Mouse (Mus musculus): ENCODE measurements at regions not wholly inside any gene's neighbourhood (a gene's known extent, or its start where the extent isn't known, plus 50 kb on each side); places are given as distances from the start of the nearest gene placed in this dataset.

DNA sequence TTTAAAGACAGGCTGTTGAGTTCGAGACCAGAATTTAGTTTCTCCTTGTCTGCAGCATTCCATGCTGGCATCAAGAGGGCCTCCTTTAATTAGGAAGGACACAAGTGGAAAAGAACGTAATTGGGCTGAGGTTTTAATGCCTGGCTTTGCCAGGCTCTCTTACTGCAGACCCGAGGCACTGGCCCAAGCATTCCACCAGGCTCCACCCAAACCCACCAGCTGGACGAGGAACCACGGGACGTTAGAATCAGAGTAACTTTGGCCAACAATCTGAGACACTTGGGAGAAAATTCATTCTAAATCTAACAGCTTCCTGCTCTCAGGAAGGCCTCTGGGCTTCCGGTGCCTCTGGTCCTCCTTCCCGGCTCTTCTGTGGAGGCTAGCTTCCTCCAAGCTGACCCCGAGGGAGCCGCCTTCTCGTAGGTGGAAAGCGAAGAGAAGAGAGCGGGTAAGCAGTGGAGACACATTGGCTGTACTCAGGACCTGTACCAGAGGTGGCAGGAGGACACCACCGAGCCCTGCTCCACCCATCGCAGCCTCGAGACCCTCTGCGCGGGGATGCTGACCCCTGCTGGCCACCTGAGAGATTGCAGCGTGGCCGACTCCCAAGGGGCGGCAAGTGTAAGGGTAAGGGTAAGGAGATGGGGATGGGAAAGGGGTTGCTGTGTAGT lies 105.5 kb downstream of the Tmem17 start:
- DNase-seq, result peak; percentile 83 to 84

DNA sequence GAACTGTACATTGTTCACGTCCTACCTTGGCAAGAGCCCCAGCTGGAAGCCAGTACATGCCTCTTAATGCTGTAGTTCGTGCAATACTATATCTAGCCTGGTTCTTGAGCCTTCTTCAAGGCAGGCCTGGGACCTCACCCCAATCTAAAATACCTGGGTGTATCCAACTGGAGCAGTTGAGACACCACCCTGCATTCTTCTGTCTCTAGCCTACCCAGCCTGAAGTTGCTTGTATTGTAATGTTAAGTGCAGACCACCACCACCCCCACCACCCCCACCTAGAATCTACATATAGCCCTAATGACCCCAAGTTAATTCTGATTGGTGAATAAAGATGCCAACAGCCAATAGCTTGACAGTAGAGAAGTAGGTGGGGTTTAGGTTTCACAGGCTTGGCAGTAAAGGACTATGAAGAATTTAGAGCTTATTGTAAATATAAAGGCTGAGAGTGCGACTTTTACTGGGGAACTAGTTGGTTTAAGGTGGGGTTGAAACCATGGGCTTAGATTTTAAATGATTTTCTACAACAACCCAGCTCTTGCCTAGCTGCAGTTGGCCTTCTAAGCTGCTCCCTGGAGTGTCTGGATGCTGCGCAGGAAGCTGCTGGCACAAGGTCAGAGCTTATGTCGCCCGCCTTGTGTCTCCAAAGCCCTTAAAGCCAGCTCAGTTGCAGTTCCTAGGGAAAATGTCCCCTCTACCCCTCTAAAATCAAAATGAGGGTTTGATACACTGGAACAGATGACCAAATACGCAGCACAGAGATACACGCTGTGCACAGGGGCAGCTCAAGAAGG lies 109.2 kb downstream of the Tmem17 start:
- DNase-seq, result peak; percentile 16 to 30

DNA sequence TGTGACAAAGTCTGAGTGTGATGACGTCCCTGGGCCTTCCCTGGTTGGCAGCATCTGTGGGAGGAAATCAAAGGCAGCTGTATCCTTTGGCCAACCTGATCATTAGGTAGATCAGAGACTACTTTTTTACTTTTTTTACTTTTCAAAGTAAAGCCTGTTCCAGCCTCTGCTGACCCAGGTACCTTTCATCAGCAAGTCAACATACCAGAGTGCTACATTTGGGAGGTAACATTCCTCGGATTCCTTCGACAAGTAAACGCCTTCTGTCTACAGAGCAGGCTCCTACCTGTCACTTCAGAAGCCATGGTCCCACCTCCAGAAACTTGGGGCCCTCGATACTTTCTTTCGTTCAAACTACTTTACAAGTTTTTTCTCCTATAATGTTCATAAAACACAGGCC lies 110.0 kb downstream of the Tmem17 start:
- no peak for DNase-seq

DNA sequence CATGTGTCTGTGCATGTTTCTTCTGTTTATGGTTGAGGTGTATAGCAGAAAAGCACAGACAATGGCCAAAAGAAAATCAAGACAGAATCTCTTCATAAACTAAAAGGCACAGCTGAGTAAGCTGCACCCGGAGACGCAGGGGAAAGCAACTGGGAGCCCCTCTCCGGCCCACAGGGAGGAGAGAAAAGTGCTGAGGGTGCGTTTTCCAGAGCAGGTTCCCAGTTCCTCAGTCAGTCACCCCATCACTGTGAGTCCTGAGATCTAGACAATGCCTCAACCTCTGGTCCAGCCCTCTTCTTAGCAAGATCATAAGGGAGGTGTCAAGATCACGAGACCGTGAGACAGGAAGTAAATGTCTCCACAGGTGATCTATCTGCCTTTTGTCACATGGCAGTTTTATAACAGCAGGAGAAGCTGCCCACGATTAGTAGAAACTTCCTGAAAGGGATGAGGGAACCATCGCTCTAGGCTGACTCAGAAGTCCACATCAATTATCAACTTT lies 110.7 kb downstream of the Tmem17 start:
- DNase-seq, result no peak

DNA sequence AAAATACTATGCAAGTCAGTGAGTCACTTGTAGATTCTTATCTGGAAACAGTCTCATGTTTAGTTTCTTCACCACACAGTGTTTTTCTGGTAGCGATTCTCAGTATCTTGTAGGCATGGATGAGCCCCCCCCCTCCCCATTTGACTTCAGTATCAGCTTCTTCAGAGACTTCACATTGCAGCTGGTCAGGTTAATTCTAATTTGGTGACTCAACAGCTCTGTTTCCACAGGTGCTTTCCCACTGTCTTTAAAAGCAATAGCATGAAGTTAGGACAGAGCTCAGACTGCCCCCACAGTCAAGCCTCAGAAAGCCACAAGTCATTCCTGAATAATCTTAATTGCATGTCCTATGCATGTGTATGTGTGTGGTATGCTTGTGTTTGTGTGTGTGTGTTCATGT lies 114.5 kb downstream of the Tmem17 start:
- no peak for DNase-seq

DNA sequence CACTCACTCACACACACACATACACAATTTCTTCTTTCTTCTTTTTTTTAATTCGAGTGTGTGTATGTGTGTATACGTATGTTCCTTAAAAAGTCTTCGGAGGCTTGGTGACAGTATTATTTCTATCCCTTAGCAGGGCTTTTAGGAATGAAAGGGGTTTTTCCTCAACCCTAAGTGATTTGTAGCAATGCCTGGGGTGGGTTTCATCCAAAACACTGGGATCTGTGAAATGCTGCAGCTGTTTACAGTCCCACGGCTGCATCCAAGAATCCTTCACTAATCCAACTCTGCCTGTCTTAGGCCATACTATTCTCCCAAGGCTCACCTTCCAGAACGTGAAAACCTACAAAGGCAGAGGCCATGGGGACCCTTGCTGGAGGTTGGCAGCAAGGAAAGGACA lies 116.6 kb downstream of the Tmem17 start:
- DNase-seq, result no peak

DNA sequence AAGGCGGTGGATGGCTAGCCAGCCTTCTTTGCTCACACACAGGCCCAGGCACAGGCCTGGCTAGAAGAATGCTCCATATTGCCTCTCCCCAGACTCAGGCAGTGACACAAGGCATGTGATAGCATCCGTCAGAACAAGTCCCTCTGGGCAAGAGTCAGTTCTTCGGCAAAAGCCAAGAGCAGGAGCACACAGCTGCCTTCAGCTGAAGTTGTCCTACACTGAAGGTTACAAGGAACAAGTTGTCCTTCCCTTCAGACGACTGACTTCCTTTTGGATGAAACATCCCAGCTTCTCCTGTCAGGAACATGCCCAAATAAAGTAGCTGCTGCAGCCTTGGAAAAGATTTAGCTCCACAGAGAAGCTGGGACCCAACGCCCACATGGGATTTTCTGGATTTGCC lies 117.1 kb downstream of the Tmem17 start:
- DNase-seq, result no peak

DNA sequence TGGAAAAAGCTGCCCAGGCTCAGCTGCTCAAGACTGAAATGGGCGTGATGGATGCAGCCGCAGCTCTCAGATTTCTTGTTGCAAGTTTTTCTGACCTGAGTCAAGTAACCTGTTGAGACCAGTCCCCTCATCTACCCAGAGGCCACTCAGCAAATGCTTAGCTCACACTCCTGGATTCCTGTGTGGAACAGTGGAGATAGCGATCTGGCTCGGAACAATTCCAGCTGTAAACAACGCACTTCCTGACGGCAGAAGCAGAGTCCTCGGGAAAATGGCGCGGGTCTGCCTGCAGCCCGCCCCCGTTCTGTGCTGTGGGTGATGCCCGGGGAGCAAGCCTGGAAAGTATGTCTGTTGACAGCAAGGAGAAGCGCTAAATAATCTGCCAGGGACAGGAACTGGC lies 117.7 kb downstream of the Tmem17 start:
- DNase-seq, result no peak

DNA sequence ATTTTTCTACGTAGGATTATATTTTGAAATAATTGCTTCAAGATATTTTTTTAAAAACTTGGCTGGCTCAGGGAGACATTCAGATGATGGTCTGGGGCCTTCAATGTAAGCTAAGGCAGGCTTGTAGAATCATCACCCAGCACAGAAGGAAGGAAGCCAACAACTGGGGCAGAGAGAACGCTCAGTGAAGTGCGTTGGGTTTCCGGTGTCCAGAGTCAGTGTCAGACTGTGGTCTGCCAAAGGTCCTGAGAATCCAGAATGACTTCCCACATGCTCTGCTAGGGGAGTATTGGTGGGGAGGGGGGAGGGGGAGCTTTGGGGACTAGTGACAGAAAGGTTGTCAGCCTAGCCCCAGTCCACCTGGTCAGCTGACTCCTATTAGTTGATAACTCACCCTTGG lies 118.1 kb downstream of the Tmem17 start:
- no peak for DNase-seq

DNA sequence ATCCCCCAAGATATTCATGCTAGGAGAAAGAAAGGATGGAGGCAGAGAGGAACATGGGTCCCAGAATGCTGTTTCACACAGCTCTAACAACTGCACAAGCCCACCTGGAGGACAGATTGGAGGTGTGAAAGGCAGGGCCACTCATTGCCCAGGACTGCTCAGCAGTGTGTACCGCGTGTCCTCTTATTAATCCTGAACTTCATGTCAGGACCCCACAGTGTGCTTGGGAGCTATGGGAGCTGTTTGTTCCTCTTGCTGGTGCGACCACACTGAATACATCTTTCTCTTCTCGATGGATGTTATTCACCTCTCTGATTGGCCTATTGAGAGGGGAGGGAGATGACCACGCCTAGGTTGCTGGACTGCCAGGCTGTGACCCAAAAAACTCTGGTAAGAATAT lies 119.1 kb downstream of the Tmem17 start:
- no peak for DNase-seq

DNA sequence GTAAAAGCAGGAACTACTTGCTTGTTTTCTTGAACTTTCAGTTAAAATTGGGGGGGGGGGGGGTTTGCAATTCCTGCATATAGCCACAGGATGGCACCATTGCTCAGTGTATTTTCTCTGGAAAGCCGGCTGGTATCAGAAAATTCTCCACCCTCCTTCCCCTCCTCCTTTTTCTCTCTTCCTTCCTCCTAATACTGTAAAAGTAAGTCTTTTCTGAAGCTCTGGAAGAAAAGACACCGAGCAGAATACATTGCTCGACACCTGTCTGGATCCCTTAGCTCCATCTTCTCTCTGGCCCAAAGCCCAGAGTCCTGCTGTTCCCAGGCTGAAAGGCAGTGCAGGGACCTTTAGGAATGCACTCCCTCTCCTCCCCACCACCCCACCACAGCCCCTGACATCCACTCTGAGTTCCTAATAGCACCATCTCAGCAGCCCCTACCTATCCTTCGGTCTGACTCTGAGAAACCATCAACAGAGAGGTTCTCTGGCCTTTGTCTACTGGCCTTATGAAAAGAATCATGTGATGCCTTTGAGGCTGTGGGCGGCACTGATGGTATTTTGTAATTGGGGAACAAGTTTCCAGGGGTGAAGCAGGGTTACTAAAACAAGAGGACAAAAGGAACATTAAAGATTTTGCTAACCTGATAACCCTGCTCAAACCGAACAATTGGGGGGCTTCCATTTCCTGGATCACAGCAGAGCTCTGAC lies 119.9 kb downstream of the Tmem17 start:
- DNase-seq, result peak in 1 of 2 experiments; percentile 16

DNA sequence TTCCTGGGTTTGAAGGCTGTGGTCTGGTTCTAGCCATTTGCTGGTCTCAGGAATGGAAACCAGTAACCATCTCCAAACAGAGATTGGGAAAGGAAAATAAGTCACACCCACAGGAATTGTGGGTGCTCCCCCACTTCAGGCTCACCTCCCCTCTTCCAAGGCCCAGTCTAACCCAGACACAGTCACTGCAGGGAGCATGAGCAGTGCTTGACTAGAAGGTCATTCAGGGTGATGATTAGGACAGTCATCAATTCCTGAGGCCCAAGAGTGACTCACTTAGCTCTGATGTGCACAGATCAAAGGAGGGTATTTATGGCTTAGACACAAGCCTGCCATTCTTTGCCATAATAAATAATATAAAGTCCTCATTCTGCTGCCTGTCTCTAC lies 120.4 kb downstream of the Tmem17 start:
- no peak for DNase-seq

DNA sequence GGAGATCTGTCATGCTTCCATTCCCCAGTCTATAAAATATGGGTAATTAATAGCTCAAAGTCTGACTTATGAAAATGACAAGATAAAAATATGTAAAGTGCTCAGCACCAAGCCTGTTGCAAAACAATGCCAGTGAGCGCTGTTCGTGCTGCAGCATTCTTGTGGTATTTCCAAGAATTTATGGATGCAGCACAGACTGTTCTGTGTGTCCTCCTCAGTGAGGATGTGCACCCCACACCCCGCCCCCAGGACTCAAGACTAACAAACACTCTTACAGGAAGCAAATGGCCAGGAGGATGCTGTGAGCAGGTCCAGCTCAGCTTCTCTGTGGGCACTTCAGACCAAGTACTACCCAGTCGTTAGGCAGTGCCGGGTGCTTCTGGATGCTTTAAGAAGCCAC lies 121.1 kb downstream of the Tmem17 start:
- DNase-seq, result no peak

DNA sequence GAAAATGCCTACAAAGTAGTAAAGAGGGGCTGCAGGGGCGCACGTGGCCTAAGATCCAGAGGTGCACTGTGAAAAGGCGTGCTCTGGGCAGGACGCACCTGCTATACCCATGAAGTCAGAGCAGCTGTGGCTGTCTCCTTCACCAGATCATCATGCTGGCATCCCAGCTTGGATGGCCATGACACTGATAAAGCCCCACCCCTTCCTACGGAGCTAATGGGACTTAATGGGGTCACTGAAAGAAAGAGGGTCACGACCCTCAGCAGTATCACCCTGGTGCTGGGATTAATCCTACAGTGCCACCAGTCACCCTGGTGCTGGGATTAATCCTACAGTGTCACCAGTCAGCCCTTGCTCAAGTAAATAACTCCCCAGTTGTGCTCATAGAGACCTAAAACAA lies 122.1 kb downstream of the Tmem17 start:
- no peak for DNase-seq

DNA sequence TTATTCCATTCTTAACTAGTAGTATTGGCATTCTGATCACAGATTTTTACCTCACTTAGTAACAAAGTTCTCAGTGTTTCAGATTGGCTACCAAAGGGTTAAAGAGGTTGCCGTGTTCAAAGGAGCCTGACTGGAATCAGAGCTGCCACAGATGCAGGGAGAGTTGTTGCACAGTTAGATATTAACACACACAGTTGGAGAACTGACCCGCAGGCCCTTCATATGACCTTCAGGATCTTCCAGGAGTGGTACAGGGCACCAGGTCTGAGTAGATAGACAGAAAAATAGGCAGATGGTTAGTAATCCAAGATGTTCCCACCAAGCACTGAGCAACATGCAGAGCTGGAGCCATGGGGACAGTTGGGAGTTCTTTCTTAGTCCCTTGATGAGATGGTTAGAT lies 123.1 kb downstream of the Tmem17 start:
- no peak for DNase-seq

DNA sequence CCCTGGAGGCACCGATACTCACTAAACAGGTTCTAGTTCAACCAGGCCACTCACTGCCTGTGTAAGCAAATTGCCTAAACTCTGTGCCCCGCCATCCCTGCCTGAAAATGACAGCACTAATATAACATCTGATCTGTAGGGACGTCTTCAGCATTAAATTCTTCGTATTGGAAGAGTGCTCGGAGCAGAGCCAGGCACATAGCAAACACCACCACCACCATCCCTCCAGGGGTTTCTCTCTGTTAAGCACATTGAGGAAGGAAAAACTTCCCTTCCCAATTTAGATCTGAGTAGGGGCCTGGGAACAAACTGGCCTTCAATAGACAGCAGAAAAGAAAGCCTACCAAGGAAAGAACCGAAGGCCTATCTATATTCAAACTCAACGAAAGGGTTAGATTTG lies 124.4 kb downstream of the Tmem17 start:
- no peak for DNase-seq

DNA sequence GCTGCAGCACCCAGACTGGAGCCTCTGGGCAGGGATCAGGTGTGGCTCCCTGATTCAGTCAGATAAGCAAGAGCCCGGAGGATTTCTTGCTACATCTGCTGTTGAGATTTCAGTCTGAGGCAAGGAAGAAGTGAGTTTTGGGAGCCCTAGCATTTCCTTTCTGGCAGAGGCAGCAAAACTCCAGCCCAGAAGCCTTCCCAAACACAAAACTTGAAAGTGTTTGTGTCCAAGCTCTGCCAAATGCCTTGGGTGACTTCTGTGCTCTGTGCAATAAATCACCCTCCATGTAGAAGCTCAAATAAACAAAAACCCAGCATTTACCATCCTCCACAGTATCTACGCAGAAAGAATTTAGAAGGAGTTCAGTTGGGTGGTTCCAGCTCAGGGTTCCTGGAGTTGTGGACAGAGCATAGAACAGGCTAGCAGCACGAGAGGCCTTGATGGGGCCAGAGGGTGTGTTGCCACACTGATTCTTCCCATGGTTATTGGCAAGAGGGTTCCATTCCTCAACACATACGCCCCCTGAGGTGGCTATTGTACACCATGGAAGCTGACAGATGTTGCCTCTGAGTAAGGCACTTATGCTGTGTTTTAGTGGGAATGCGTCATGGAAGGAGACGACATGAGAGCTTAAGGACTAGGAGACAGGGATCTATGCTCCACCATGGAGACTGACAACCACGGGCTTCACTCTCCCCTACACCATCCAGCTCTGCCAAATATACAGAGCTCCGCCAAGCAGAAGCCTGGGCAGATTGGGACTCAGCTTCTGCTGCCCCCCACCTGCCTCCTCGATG lies 125.1 kb downstream of the Tmem17 start:
- no peak for DNase-seq

DNA sequence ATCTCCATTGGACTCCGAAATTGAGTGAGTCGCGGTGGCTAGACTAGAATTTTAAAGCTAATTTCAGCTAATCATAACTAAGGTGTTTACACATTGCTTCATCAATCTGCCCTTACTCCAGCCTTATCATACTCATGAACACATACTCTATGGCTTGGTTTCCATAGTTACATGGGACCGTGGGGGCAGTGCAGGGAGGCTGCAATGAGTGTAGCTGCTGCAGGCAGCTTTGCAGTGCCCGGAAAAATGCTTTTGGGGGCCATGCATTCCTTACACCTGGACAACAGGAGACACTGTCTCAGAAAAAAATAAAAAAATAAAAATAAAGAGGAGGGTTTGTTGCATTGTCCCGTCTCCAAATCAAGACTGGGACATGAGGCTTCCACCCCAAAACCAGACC lies 126.3 kb downstream of the Tmem17 start:
- no peak for DNase-seq

DNA sequence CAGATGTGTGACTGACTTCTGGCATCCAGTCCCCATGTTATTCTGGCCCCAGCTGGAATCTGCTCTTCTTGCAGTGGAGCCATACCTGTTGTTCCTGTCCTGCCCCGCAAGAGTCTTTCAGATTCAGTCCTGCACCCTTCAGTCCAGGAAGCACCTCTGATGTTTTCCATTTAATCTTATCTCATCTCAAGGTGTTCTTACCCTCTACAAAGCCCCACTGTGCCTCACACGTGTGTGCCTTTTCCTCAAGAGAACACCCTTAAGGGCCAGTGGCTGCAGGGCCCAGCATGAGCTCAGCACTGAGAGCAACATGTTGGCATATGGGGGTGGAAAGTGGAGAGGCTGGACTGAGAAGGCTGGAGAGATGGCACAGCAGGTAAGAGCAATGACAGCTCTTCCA lies 126.8 kb downstream of the Tmem17 start:
- no peak for DNase-seq

DNA sequence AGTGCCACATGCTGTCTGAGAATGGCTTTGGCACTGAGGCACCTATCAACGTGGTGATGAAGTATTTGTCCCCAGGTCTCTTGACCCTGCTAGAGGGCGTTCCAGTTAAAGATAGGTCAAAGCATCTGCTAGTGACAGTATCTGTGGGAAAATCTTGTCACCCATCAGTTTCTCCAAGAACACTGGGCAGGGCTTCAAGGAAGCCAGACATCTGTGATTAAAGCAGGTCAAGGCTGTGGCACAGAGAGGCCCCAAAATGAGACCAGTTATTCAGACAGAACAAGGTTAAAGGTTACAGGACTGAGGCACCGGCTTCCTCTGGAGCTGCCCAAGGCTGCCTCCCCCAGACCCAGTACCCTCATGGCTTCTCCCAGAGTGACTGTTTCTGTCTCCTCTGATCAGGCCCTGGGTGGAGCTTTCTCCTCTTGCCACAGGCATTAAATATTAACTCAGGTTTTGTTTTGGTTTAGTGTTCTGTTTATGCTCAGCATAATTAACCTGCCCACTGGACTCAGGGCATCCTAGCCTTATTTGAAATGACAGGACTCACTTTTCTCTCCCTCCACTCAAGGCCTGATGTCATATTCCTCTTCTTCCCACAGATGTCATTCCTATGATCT lies 128.6 kb downstream of the Tmem17 start:
- no peak for DNase-seq

DNA sequence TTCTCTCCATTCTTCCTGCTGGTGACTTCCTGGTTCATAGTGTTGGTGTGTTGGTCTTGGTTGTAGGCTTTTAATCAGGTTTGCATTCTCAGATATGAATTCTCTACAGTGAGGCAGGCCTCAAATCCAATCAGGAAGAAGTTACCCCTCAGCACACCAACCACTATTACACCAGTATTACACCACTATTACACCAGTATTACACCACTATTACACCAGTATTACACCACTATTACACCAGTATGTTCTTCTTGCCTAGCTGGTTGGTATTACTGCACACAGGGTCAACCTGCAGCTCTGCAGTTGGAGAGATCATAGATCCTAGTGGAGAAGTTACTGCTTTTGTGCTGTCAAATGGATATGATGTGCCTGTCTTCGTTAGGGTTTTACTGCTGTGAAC lies 129.6 kb downstream of the Tmem17 start:
- no peak for DNase-seq

DNA sequence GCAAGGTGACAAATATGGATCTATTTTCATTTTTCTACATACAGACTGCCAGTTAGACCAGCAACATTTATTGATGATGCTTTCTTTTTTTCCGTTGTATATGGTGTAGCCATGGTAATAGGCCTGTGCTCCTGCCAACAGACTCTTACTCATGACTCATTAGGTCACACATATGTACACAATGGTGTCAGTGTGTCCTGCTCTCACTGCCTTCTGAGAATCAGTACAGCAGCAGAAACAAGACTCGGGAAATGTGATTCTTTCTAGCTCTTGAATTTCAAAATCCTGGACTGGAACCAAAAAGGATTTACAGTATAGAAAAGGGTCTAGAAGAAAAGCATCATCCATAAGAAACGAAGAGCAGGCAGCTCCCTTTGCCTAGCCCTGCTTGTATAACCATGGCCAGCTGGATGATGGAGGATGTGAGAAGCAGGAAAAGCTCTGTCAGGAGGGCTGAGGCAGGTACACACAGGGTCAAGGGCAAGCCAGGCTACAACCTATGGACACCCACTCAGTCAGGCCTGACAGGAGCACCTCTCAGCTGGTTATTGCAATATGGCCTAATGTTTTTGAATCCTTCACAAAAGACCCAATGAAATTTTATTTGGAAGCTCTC lies 132.2 kb downstream of the Tmem17 start:
- no peak for DNase-seq

Data from cerebellum, postnatal 36 days (tissue).